Mouse (Mus musculus): ENCODE measurements around the gene Hcrt. TPM values are rescaled to one million over a fixed set of nuclear protein-coding genes. Genes with fewer than 3 reads are reported as not detected.

The Hcrt gene
- polyA plus RNA-seq (2012; ENCODE audit: low replicate concordance), result not detected in 2 replicates

DNA sequence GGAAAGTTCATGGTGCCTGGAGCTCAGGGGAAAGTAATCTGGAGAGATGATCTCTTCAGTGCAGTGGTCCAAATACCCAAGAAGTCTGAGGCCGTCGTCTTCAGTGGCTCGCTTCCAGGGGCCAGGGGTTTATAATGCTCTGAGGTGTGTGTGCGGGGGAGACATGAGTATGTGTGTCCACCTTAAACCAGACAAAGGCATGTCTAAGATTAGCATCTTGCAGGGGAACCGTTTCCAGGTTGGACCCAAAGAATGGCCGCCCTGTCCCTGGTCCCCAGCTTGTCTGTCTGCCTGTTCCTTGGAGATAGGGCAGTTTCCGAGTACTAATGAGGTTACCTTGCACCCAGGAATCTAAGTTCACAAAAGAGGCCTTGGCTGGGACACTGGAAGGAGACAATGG, at the start of gene Hcrt:
Gene Hcrt, minus strand, starts transcription at position 101 of the 400 bp plus-strand sequence.

DNA sequence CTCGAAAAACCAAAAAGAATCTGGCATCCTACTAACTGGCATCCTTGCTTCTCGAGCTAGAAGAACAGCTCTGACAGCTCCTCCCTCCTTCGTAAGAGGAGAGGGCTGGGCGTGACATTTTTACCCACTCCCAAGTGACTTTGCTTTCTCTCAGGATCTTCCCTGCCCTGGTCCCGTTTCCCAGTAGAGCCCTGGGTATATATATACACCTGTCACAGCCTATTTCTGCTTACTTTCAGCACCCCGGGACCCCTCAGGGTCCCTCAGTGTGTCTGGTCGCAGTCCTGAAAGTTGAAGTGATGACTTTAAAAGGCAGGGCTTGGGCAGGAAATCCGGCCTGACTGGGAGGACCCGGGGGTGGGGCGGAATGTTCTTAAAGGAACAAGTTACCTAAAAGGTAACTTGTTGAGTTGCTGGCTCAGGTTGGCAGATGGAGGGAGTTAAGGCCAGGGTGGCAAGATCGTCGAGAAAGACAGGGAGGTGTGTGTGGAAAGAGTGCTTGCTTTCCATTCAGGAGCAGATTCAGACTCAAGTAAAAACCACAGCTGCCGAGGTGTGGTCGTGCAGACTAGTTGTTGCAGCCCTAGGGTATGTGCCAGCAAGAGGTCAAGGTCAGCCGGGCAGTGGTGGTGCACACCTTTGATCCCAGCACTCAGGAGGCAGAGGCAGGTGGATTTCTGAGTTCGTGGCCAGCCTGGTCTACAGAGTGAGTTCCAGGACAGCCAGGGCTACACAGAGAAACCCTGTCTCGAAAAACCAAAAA, 8.1 kb upstream of the Hcrt start, which contains the start of gene Ghdc:
Gene Ghdc, minus strand, starts transcription at position 312 of the 763 bp plus-strand sequence.

DNA sequence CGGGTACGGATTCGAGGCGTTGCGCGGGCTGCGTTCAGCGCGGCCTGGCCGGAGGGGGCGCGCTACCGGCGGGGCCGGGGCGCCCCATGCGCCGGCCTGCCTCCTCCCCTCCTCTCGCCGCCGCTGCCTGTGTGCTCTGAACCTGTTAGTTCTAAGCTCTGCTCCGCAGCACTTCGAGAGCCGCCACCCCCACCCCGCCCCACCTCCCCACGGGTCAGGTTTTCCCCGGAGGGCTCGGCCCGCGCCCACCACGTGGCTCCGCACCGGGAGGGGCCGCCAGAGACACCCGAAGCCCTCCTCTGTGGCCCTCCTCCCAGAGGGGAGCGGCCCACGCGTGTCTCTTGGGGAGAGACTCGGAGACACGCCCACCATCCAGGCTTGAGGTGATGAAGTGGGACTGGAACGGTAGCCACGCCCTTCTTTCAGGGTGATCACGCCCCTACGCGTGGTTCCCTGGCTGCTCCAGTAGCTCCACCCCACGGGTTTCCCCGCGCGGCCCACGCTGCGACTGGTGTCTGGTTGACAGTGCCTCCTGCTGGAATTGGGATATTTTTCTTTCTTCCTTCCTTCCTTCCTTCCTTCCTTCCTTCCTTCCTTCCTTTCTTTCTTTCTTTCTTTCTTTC, 3.0 kb downstream of the Hcrt start, which contains the start of gene Kcnh4:
Gene Kcnh4, minus strand, starts transcription at position 332 of the 623 bp plus-strand sequence.

DNA sequence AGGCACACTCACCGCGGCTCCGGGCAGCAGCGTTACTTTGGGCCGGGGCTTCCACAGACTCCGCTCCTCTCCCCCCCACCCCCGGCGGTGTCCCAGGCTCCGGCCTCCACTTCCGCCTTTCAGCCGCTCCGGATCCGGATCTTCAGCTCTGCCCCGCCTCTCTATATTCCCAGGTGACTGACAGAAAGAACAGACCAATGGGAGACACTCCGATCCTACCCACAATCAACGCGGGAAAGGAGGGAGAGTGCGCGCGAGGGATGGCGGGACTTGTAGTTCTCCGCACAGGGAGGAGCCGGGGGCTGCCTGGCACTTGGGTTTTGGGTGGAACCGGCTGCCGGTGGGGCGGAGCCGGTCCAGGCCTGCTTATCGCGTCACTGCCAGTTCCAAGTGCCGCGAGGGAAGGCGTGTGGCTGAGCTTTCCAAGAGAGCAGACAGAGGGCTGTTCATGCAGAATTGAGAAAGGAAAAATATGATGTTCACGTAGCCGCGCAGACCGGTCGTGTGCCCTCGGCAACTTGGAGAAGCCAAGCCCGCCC, 24.6 kb downstream of the Hcrt start, which contains the start of gene Rab5c:
Gene Rab5c, minus strand, starts transcription at position 150 of the 539 bp plus-strand sequence.

DNA sequence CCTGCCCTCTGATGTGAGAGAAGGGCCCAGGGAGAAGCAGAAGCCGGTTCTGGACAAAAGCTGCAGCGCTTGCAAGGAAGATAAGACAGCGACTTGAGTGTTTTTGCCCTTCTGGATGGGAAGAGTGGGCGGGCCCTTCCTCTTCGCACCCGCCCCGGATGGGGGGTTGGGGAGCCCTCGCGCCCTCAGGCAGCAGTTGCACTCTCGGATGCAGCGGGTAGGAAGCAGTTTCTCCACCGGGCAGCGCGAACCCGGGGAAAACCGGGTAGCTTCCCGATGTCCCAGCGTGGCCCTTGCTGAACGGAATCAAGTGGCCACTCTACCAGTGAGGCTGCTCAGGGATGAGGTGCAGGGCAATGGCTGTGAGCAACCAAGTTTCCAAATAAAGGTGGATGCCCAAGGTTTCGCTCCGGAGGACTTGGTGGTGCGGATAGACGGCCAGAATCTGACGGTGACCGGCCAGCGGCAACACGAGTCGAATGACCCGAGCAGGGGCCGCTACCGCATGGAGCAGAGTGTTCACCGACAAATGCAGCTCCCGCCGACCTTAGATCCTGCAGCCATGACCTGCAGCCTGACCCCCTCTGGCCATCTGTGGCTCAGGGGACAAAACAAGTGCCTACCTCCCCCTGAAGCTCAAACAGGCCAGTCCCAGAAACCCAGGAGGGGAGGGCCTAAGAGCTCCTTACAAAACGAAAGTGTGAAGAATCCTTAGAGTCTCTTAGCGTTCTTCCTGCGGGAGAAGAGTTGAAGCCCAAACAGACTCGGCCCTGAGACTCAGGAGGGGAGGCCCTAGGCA, 48.8 kb downstream of the Hcrt start, which contains the start of gene Hspb9:
Gene Hspb9, plus strand, starts transcription at position 116 of the 799 bp plus-strand sequence.

DNA sequence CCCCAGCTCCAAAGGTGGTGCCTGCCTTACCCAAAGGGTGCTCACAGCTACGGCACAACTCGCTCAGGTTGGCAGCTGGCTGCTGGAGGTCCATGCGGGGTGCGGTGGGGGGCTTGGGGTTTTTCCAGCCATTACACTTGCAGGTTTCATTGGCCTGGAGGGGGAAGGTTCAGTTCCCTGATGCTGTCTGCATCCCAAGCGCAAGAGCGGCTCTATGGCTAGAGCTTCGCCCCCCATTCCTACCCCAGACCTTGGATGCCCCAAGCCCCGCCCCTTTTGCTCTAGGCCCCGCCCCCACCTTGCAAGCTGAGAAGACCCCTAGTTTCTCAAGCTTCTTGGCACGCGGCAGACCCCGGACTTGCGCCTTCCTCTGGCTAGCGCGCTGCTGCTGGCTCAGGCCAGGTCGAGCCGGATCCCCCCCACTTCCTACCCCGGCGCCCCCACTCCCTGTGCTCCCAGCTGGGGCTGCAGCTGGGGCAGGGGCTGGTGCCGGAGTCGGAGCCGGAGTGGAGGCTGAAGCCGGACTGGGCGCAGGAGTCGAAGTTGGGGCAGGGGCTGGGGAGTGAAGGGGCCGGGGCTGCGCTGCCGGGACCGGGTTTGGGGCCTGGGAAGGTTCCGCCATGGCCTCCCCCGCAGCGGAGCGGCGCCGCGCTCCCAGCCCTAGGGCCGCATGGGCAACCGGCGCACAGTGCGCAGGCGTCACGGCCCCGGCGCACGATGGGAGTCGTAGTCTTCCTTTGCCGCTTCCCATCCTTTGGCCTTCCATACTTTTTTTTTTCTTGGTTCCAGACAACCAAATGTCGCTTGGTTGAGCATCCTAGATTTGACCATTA, 50.7 kb downstream of the Hcrt start, which contains the start of gene Kat2a:
Gene Kat2a, minus strand, starts transcription at position 683 of the 833 bp plus-strand sequence.

Other genes starting within 250 kb of the Hcrt start
- 4.5 and 57.8 TPM in 2 replicates for gene Acly, start 234.9 kb downstream of the Hcrt start, polyA plus RNA-seq (2012; ENCODE audit: low replicate concordance)
- gene Ttc25, start 217.3 kb downstream of the Hcrt start, polyA plus RNA-seq (2012; ENCODE audit: low replicate concordance), result not detected in 2 replicates
- 26.2 and 47.0 TPM in 2 replicates for gene Cnp, start 188.0 kb downstream of the Hcrt start, polyA plus RNA-seq (2012; ENCODE audit: low replicate concordance)
- gene Nkiras2, start 143.7 kb downstream of the Hcrt start, polyA plus RNA-seq (2012; ENCODE audit: low replicate concordance), result 15.7 and 34.6 TPM in 2 replicates
- 21.8 and 31.1 TPM in 2 replicates for gene Dnajc7, start 142.8 kb downstream of the Hcrt start, polyA plus RNA-seq (2012; ENCODE audit: low replicate concordance)
- gene Zfp385c, start 70.5 kb downstream of the Hcrt start, polyA plus RNA-seq (2012; ENCODE audit: low replicate concordance), result not detected in 2 replicates
- 28.8 and 34.9 TPM in 2 replicates for gene Dhx58, start 58.7 kb downstream of the Hcrt start, polyA plus RNA-seq (2012; ENCODE audit: low replicate concordance)
- 93.8 and 113 TPM in 2 replicates for gene Kat2a, start 50.5 kb downstream of the Hcrt start, polyA plus RNA-seq (2012; ENCODE audit: low replicate concordance)
- 0.71 TPM in 1 of 2 replicates, not detected in the other for gene Hspb9, start 49.1 kb downstream of the Hcrt start, polyA plus RNA-seq (2012; ENCODE audit: low replicate concordance)
- 394 and 541 TPM in 2 replicates for gene Rab5c, start 24.7 kb downstream of the Hcrt start, polyA plus RNA-seq (2012; ENCODE audit: low replicate concordance)
- gene Kcnh4, start 3.0 kb downstream of the Hcrt start, polyA plus RNA-seq (2012; ENCODE audit: low replicate concordance), result 0.09 and 0.55 TPM in 2 replicates
- gene Ghdc, start 8.0 kb upstream of the Hcrt start, polyA plus RNA-seq (2012; ENCODE audit: low replicate concordance), result 6.6 and 9.5 TPM in 2 replicates
- gene Stat5b, start 87.8 kb upstream of the Hcrt start, polyA plus RNA-seq (2012; ENCODE audit: low replicate concordance), result 27.4 and 38.6 TPM in 2 replicates
- 25.8 and 32.3 TPM in 2 replicates for gene Stat5a, start 96.4 kb upstream of the Hcrt start, polyA plus RNA-seq (2012; ENCODE audit: low replicate concordance)
- gene Stat3, start 176.6 kb upstream of the Hcrt start, polyA plus RNA-seq (2012; ENCODE audit: low replicate concordance), result 22.0 and 45.8 TPM in 2 replicates
- gene Cavin1, start 208.0 kb upstream of the Hcrt start, polyA plus RNA-seq (2012; ENCODE audit: low replicate concordance), result 7.5 and 8.9 TPM in 2 replicates
- gene Atp6v0a1, start 246.5 kb upstream of the Hcrt start, polyA plus RNA-seq (2012; ENCODE audit: low replicate concordance), result 80.6 and 100 TPM in 2 replicates

Measured in leukemia stem cell, adult 10-12 weeks (primary cell).